Mouse (Mus musculus) liver, postnatal 0 days (tissue): ENCODE measurements around the gene Fancl. TPM values are rescaled to one million over a fixed set of nuclear protein-coding genes. Genes with fewer than 3 reads are reported as not detected.

Experiments used
- ATAC-seq: fragments of 200-750 bp; cut with Nextera tagmentation; 2 replicates; pipeline ENCODE4 v1.8.0; 2017; ENCODE audit warnings: mild to moderate bottlenecking, moderate library complexity
- DNase-seq: peaks from one replicate; pipeline ENCODE4 v3.0.0-alpha.2; 2016
- H3K27ac ChIP-seq: fragments of 300-500 bp; sonication (generic); 2 replicates; pipeline ENCODE4 v1.5.1; 2014; ENCODE audit warnings: antibody characterized with exemption, moderate library complexity, mild to moderate bottlenecking, low read depth
- H3K27me3 ChIP-seq: fragments of 300-500 bp; sonication (generic); 2 replicates; pipeline ENCODE4 v1.6.1; 2014; ENCODE audit warnings: low read length, control low read depth, mixed read lengths; ENCODE audit not compliant: insufficient read depth
- H3K36me3 ChIP-seq: fragments of 300-500 bp; sonication (generic); replicated peaks from 2 replicates; pipeline ENCODE4 v1.6.1; 2014; ENCODE audit warnings: mild to moderate bottlenecking, control low read depth, low read length, moderate library complexity, mixed read lengths; ENCODE audit not compliant: insufficient read depth
- H3K4me1 ChIP-seq: fragments of 300-500 bp; sonication (generic); 2 replicates; pipeline ENCODE4 v1.6.1; 2014; ENCODE audit warnings: antibody characterized with exemption, mild to moderate bottlenecking, control low read depth; ENCODE audit not compliant: insufficient read depth
- H3K4me2 ChIP-seq: fragments of 300-500 bp; sonication (generic); 2 replicates; pipeline ENCODE4 v1.6.1; 2014; ENCODE audit warnings: low read depth, mild to moderate bottlenecking, low read length, moderate library complexity, mixed read lengths
- H3K4me3 ChIP-seq: fragments of 300-500 bp; sonication (generic); 2 replicates; pipeline ENCODE4 v1.5.1; 2014; ENCODE audit warnings: low read depth, low read length
- H3K9ac ChIP-seq: fragments of 300-500 bp; sonication (generic); replicated peaks from 2 replicates; pipeline ENCODE4 v1.6.1; 2014; ENCODE audit warnings: mild to moderate bottlenecking, moderate library complexity
- H3K9me3 ChIP-seq: fragments of 300-500 bp; sonication (generic); 2 replicates; pipeline ENCODE4 v1.6.1; 2016; ENCODE audit warnings: mild to moderate bottlenecking, control low read depth, low read length, mixed read lengths
- CTCF ChIP-seq: sonication (generic); IDR thresholded peaks from 2 replicates; pipeline ENCODE4 v1.5.1; 2016; ENCODE audit warnings: antibody characterized with exemption, low read depth
- EP300 ChIP-seq: IDR thresholded peaks from 2 replicates; pipeline ENCODE4 v1.6.1; 2016; ENCODE audit warnings: antibody characterized with exemption, low read depth, mild to moderate bottlenecking
- WGBS: fragments of 180-500 bp; shearing (Covaris S2); extraction: QIAGEN DNeasy Blood & Tissue Kit; methylation state at CpG from one replicate; pipeline ENCODE4 v1.1.7; 2014; ENCODE audit not compliant: insufficient replicate concordance; 5-methylcytosine and 5-hydroxymethylcytosine counted together
- polyA plus RNA-seq: library from polyadenylated mRNA; unstranded; fragments of >200 nt; fragmentation: Nextera tagmentation; extraction: Ambion mirVana; gene quantifications from 2 replicates; pipeline ENCODE4 v1.2.1, GENCODE M21; 2015

Gene Fancl
- polyA plus RNA-seq, 1 experiment from 2014 or later: 13.1 TPM

DNA sequence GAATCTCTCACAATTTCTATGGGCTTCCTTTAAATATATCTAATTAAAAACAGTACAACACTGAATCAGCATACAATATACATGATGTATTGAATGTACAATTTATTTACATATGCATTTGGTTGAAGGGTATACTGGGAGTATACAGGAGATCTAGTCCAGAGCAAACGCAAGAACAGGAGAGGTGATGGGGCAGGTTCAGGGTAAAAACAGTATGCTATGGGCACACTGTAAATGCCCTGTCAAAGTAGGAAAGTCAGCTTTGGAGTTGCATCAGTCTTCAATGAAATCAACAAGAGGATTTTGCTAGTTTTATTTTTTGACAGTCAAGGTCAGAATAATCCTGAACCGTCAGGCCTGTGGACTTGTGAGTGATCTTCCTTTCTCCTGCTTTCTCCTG is 743 bp downstream of the Fancl start:
- WGBS: 48% methylated on average over 2 of the region's 2 CpGs
- Histone ChIP-seq H3K9me3 (no peaks in the 10 kb centered on the region), H3K36me3 (no peaks in the 10 kb centered on the region), H3K9ac (peak overlapping the region; percentile 78), H3K4me2 (peak overlapping the region; percentile 68), H3K27me3 (no peaks in the 10 kb centered on the region), H3K4me1 (peaks cover 6% of the 10 kb centered on the region), H3K27ac (peak overlapping the region; percentile 82), H3K4me3 (peak overlapping the region; percentile 72)
- TF ChIP-seq EP300 (no peak), CTCF (no peak)
- no peak for DNase-seq
- ATAC-seq: peak; percentile 19

- peak overlapping the region; percentile 82 for H3K27ac ChIP-seq
- H3K4me3 ChIP-seq: peak overlapping the region; percentile 72
- no peaks in the 10 kb centered on the region for H3K36me3 ChIP-seq
- no peaks in the 10 kb centered on the region for H3K27me3 ChIP-seq
- peak overlapping the region; percentile 68 for H3K4me2 ChIP-seq
- DNase-seq (peak; percentile 97), ATAC-seq (peak; percentile 100)
- no peak for TF ChIP-seq EP300
- peak; percentile 69 for TF ChIP-seq CTCF
- H3K9me3 ChIP-seq: no peaks in the 10 kb centered on the region
- peaks cover 6% of the 10 kb centered on the region for H3K4me1 ChIP-seq
- WGBS: 2% methylated on average over 42 of the region's 42 CpGs
- H3K9ac ChIP-seq: peak overlapping the region; percentile 78
These were observed 1.2 kb downstream of the Fancl start for GRCm38 (mm10) chr11:26387087-26387611.

DNA sequence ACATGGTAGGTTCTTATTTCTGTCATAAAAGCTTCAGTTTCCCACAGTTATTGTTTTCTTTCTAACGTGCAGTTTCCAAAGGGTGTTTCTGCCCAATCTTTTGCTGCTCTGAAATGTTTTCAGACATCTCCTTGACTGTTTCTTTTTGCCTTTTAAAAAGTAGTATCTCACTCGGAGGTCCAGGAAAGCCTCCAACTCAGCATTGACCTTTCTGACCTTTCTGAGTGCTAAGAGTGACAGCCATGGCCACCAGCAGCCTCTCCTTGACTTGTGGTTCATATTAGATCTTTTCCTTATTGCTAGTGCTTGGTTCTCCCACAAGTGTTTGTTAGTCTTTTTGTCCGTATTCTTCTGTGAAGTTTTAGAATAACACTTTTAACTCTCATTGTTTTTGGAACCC is 9.6 kb downstream of the Fancl start:
- DNase-seq: no peak
- Histone ChIP-seq H3K4me2 (no peak overlapping the region), H3K36me3 (no peaks in the 10 kb centered on the region), H3K4me1 (no peaks in the 10 kb centered on the region), H3K9ac (no peak overlapping the region), H3K4me3 (no peak overlapping the region), H3K27me3 (no peaks in the 10 kb centered on the region), H3K27ac (no peak overlapping the region), H3K9me3 (no peaks in the 10 kb centered on the region)
- no peak for TF ChIP-seq CTCF
- no peak for TF ChIP-seq EP300
- 66% methylated on average over 3 of the region's 3 CpGs for WGBS
- ATAC-seq: no peak

DNA sequence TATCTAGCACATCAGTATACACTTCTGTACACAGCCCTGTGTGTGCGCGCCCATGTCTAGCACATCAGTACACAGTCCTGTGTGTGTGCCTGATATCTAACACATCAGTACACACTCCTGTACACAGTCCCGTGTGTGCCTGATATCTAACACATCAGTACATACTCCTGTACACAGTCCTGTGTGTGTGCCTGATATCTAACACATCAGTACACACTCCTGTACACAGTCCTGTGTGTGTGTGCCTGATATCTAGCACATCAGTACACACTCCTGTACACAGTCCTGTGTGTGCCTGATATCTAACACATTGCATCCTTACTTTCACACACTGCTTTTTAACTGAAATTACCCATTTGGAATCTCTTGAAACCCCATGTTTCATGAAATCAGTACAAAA is 27.0 kb downstream of the Fancl start:
- no peak for DNase-seq
- no peak for ATAC-seq
- no peaks in the 10 kb centered on the region for H3K27me3 ChIP-seq
- H3K4me3 ChIP-seq: no peak overlapping the region
- H3K36me3 ChIP-seq: no peaks in the 10 kb centered on the region; the same call in 1 of the 2 replicates
- no peak overlapping the region for H3K4me2 ChIP-seq
- TF ChIP-seq EP300 (no peak), CTCF (no peak)
- no peak overlapping the region for H3K27ac ChIP-seq
- no peak overlapping the region for H3K9ac ChIP-seq
- no peaks in the 10 kb centered on the region for H3K9me3 ChIP-seq
- H3K4me1 ChIP-seq: no peaks in the 10 kb centered on the region
- 84% methylated on average over 3 of the region's 3 CpGs for WGBS

DNA sequence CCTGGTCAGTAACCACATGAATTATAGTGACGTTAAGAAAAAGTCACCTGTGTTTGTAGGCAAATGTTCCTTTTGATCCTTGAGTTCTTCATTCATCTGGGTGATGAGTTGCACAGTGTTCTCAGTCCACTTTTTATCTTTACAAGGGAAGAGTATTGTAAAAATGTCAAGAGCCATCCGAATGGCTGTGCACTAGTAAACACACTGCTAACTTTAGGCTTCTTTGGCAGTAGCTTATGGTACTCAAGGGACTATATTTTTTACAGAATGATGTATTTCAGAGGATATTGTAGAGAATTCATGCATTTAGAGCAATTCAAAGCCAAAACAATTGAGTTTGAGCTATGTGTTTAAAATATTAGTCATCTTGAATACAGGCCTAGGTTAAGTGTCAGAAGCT is 35.5 kb downstream of the Fancl start:
- Histone ChIP-seq H3K27me3 (no peaks in the 10 kb centered on the region), H3K9me3 (no peaks in the 10 kb centered on the region), H3K4me3 (no peak overlapping the region), H3K36me3 (peaks cover 5% of the 10 kb centered on the region; the same call in 1 of the 2 replicates), H3K27ac (no peak overlapping the region), H3K9ac (no peak overlapping the region), H3K4me2 (no peak overlapping the region), H3K4me1 (no peaks in the 10 kb centered on the region)
- TF ChIP-seq CTCF: no peak
- TF ChIP-seq EP300: no peak
- no peak for ATAC-seq
- DNase-seq: no peak
- 78% methylated on average over 2 of the region's 2 CpGs for WGBS

DNA sequence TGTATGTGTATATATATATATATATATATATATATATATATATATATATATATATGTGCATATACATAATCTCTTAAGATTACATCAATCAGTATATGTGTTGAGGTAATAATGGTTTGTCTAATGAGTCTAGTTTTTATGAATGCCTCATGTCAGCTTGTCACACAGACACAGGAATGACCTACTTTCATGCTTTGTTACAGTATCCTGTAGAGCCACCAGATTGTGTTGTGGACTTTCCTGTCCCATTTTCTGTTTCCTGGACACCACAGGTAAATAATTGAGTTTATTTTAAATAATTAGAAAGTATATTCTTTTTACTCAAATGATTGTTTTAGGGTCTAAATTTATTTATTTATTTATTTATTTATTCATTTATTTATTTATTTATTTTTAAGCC is 48.3 kb downstream of the Fancl start:
- ATAC-seq (no peak), DNase-seq (no peak)
- Histone ChIP-seq H3K9me3 (no peaks in the 10 kb centered on the region), H3K4me3 (no peak overlapping the region), H3K4me2 (no peak overlapping the region), H3K4me1 (no peaks in the 10 kb centered on the region), H3K36me3 (no peaks in the 10 kb centered on the region), H3K27ac (no peak overlapping the region), H3K27me3 (no peaks in the 10 kb centered on the region), H3K9ac (no peak overlapping the region)
- TF ChIP-seq EP300 (no peak), CTCF (no peak)

GRCm38 (mm10) chr11:26437818-26438217 is 51.9 kb downstream of the Fancl start:
- Histone ChIP-seq H3K27me3 (no peaks in the 10 kb centered on the region), H3K4me2 (no peak overlapping the region), H3K4me3 (no peak overlapping the region), H3K4me1 (no peaks in the 10 kb centered on the region), H3K27ac (no peak overlapping the region), H3K36me3 (no peaks in the 10 kb centered on the region), H3K9ac (no peak overlapping the region), H3K9me3 (no peaks in the 10 kb centered on the region)
- DNase-seq (no peak), ATAC-seq (no peak)
- TF ChIP-seq CTCF: no peak
- no peak for TF ChIP-seq EP300
- WGBS: 78% methylated on average over 13 of the region's 13 CpGs
